ENCODE assay signal across 14 mouse cellular contexts in genomic region chr8:45725321-45725720, GRCm38 (mm10).
A peak's percentile ranks its signal among the peaks of the same experiment; 100 is the strongest.
DNase-seq lines count a peak whose midpoint lies in the region.
"Had no signal": no experiment of that assay in that cellular context is flagged by ENCODE, and none has a peak within 500 bp of the region (broad histone marks: within the 10 kb centered on the region; RNA-seq: fewer than 3 reads in every experiment).

No protein-coding gene starts in this region.

- DNase-seq in layer of hippocampus, adult 18-20 months (ENCODE audit: low spot score in 2 of 2), result peak; percentile 74 to 84
- no peak for DNase-seq in layer of hippocampus, postnatal 10 days (ENCODE audit: low spot score in 2 of 2)
- peak; percentile 54 for DNase-seq in brain, adult 2 months (ENCODE audit: low read depth, low spot score)
- peak; percentile 57 to 59 for DNase-seq in layer of hippocampus, adult 8-10 months (ENCODE audit: low spot score in 2 of 2)
- peak; percentile 24 for DNase-seq in mesoderm, embryonic 11.5 days (ENCODE audit: low read depth, low spot score)
- DNase-seq in ovary, postnatal 36 days (ENCODE audit: low spot score), result no peak
- DNase-seq in kidney, postnatal 10 days, result no peak
- DNase-seq: adrenal gland, postnatal 10 days; cerebellum, adult 11-12 months; cerebellum, adult 9-10 months; cerebellum, postnatal 25 days; forebrain, postnatal 0 days; gastrocnemius, postnatal 14 days; heart, postnatal 36 days had no signal

Comparison
In these comparisons a context has a peak if more than half of its experiments do, and no peak if none do; other contexts are left out.
1. DNase-seq: peak in layer of hippocampus, adult 18-20 months (2 of 2), brain, adult 2 months (single experiment), layer of hippocampus, adult 8-10 months (2 of 2) and mesoderm, embryonic 11.5 days (single experiment); none in layer of hippocampus, postnatal 10 days (0 of 2), ovary, postnatal 36 days (single experiment) and kidney, postnatal 10 days (single experiment).